Mouse (Mus musculus) brain, embryonic 14.5 days (tissue): Measurements from ENCODE around the gene Fam213a.

Source experiments
- CTCF ChIP-seq: fragments of 200-500 bp; IDR thresholded peaks from 2 replicates; pipeline ENCODE4 v1.5.1; 2012; ENCODE audit warnings: inconsistent platforms, mild to moderate bottlenecking, moderate library complexity, borderline replicate concordance; ENCODE audit not compliant: insufficient read depth, insufficient read length; ENCODE audit errors: extremely low read depth
- POLR2A ChIP-seq: fragments of 200-500 bp; IDR thresholded peaks from 2 replicates; pipeline ENCODE4 v1.6.1; 2012; ENCODE audit warnings: mild to moderate bottlenecking, inconsistent platforms, borderline replicate concordance; ENCODE audit not compliant: poor library complexity, insufficient read depth, insufficient read length, severe bottlenecking; ENCODE audit errors: extremely low read depth

- TF ChIP-seq CTCF (no peak), POLR2A (no peak)
These were observed 57.9 kb downstream of the Fam213a start for GRCm38 (mm10) chr14:40955596-40956251.
